9 mouse cellular contexts compared by ENCODE assay signal in genomic region chr17:34932287-34932686, GRCm38 (mm10). TPM values are rescaled to one million over a fixed set of nuclear protein-coding genes. Genes with fewer than 3 reads are reported as not detected.
A peak's percentile ranks its signal among the peaks of the same experiment; 100 is the strongest.
DNase-seq lines count a peak whose midpoint lies in the region; ATAC-seq and TF ChIP-seq lines count a peak whose summit lies in the region.
"Had no signal": no experiment of that assay in that cellular context is flagged by ENCODE, and none has a peak within 500 bp of the region (broad histone marks: within the 10 kb centered on the region; RNA-seq: fewer than 3 reads in every experiment).

No protein-coding gene starts in this region.

- no peak for TF ChIP-seq CTCF in thymus, adult 2 months (IDR thresholded peaks at IDR 0.05; ENCODE audit: borderline replicate concordance, control insufficient read depth, extremely low read depth, insufficient read depth, low read length, poor library complexity)
- TF ChIP-seq CTCF in stomach, postnatal 0 days (IDR thresholded peaks at IDR 0.05; ENCODE audit: low read depth): no peak

- H3K4me3 ChIP-seq in erythroblast, embryonic 14.5 days (replicated peaks): peak overlapping the region; percentile 68
- peak overlapping the region; percentile 63 for H3K4me3 ChIP-seq in thymus, adult 2 months (ENCODE audit: control insufficient read depth, insufficient read depth, low read length)
- peak overlapping the region; percentile 67 for H3K4me3 ChIP-seq in liver, embryonic 11.5 days (ENCODE audit: low read depth, low read length)
- H3K4me3 ChIP-seq in stomach, postnatal 0 days (ENCODE audit: low read depth, low read length): peak overlapping the region; percentile 74

- peaks cover 18% of the 10 kb centered on the region for H3K4me1 ChIP-seq in erythroblast, embryonic 14.5 days (ENCODE audit: control insufficient read depth)
- peaks cover 10% of the 10 kb centered on the region for H3K4me1 ChIP-seq in thymus, adult 2 months (replicated peaks; ENCODE audit: control insufficient read depth, insufficient read depth, low read length)
- peaks cover 15% of the 10 kb centered on the region for H3K4me1 ChIP-seq in liver, embryonic 11.5 days (replicated peaks; ENCODE audit: control insufficient read depth, insufficient read depth, low read length)
- peaks cover 3% of the 10 kb centered on the region; the same call in 1 of the 2 replicates for H3K4me1 ChIP-seq in stomach, postnatal 0 days (replicated peaks; ENCODE audit: control insufficient read depth, insufficient read depth)

- H3K36me3 ChIP-seq in erythroblast, embryonic 14.5 days (ENCODE audit: control insufficient read depth): peaks cover 5% of the 10 kb centered on the region
- H3K36me3 ChIP-seq in thymus, adult 2 months (ENCODE audit: control insufficient read depth, insufficient read depth, low read length): peaks cover 8% of the 10 kb centered on the region
- no peaks in the 10 kb centered on the region; the same call in 1 of the 2 replicates for H3K36me3 ChIP-seq in liver, embryonic 11.5 days (ENCODE audit: control insufficient read depth, insufficient read depth, low read length)
- H3K36me3 ChIP-seq in stomach, postnatal 0 days (ENCODE audit: control insufficient read depth, insufficient read depth, low read length): no peaks in the 10 kb centered on the region; the same call in 1 of the 2 replicates

- peak overlapping the region; percentile 82 for H3K9ac ChIP-seq in liver, embryonic 11.5 days (ENCODE audit: low read depth, low read length)
- peak overlapping the region; percentile 78; the same call in 1 of the 2 replicates for H3K9ac ChIP-seq in stomach, postnatal 0 days (ENCODE audit: low read length)

- H3K4me2 ChIP-seq in liver, embryonic 11.5 days: peak overlapping the region; percentile 97
- H3K4me2 ChIP-seq in stomach, postnatal 0 days (replicated peaks; ENCODE audit: low read depth): peak overlapping the region; percentile 97

- no peaks in the 10 kb centered on the region for H3K27me3 ChIP-seq in erythroblast, embryonic 14.5 days (ENCODE audit: control insufficient read depth)
- H3K27me3 ChIP-seq in thymus, adult 2 months (ENCODE audit: control insufficient read depth, insufficient read depth, low read length): no peaks in the 10 kb centered on the region
- H3K27me3 ChIP-seq in liver, embryonic 11.5 days (replicated peaks; ENCODE audit: control insufficient read depth, insufficient read depth, low read length): no peaks in the 10 kb centered on the region
- no peaks in the 10 kb centered on the region for H3K27me3 ChIP-seq in stomach, postnatal 0 days (ENCODE audit: control insufficient read depth, insufficient read depth, low read length)

- no peak for TF ChIP-seq POLR2A in thymus, adult 2 months (IDR thresholded peaks at IDR 0.05; ENCODE audit: control insufficient read depth, extremely low read depth, insufficient read depth, low read length, poor library complexity)

- no peaks in the 10 kb centered on the region for H3K9me3 ChIP-seq in erythroblast, embryonic 14.5 days (ENCODE audit: control insufficient read depth, low read length)
- H3K9me3 ChIP-seq in liver, embryonic 11.5 days (ENCODE audit: control insufficient read depth, low read length): no peaks in the 10 kb centered on the region
- no peaks in the 10 kb centered on the region for H3K9me3 ChIP-seq in stomach, postnatal 0 days (ENCODE audit: control insufficient read depth, low read length)

- no peak for ATAC-seq in erythroblast, adult 5-6 weeks (replicated peaks; ENCODE audit: low FRiP score, poor library complexity, severe bottlenecking)
- no peak for ATAC-seq in liver, embryonic 11.5 days (replicated peaks; ENCODE audit: low FRiP score)
- no peak for ATAC-seq in stomach, postnatal 0 days (ENCODE audit: low FRiP score, low TSS enrichment)

- DNase-seq in thymus, adult 2 months: no peak
- no peak for DNase-seq in thymus, postnatal 10 days (ENCODE audit: low spot score in 2 of 2)
- DNase-seq in liver, embryonic 11.5 days (ENCODE audit: low spot score): no peak
- no peak for DNase-seq in stomach, postnatal 0 days (ENCODE audit: low spot score)
- no peak for DNase-seq in cerebellum, adult 11 months
- DNase-seq in lung, postnatal 14 days: no peak

- 36% methylated on average over 8 of the region's 8 CpGs for WGBS in thymus, adult 2 months
- WGBS in liver, embryonic 11.5 days: 73% methylated on average over 8 of the region's 8 CpGs
- whole genome bisulfite sequencing in stomach, postnatal 0 days: 77% methylated on average over 8 of the region's 8 CpGs

- TF ChIP-seq EP300 in stomach, postnatal 0 days (optimal IDR thresholded peaks at IDR 0.05): no peak

- peak overlapping the region; percentile 55 for H3K27ac ChIP-seq in thymus, adult 2 months (ENCODE audit: control insufficient read depth, insufficient read depth, low read length)
- no peak overlapping the region for H3K27ac ChIP-seq in liver, embryonic 11.5 days (ENCODE audit: low read depth, low read length)
- no peak overlapping the region for H3K27ac ChIP-seq in stomach, postnatal 0 days (replicated peaks)

RNA-seq across cellular contexts. Expression of gene Neu1, which starts 1.2 kb away (rescaled TPM):
- polyA plus RNA-seq in erythroblast, embryonic 14.5 days (2012): 0.31 and 0.38 TPM in 2 replicates
- total RNA-seq in erythroblast, adult 5-6 weeks (2015; ENCODE audit: low replicate concordance): 12.3 and 12.9 TPM in 2 replicates
- 7.0 and 8.7 TPM in 2 replicates for total RNA-seq in erythroblast, adult 5-6 weeks (2017; ENCODE audit: low replicate concordance)
- polyA plus RNA-seq in thymus, adult 2 months (2012; rRNA removed): 66.9 and 82.3 TPM in 2 replicates
- 24.4 and 26.4 TPM in 2 replicates for polyA plus RNA-seq in liver, embryonic 11.5 days (2014; fragmentation: Nextera tagmentation; extraction: Ambion mirVana)
- polyA plus RNA-seq in stomach, postnatal 0 days (2015; fragmentation: Nextera tagmentation; extraction: Ambion mirVana): 18.3 and 18.9 TPM in 2 replicates

RNA-seq across cellular contexts. Expression of gene Slc44a4, which starts 18.0 kb away (rescaled TPM):
- not detected in 2 replicates for polyA plus RNA-seq in erythroblast, embryonic 14.5 days (2012)
- not detected in 2 replicates for total RNA-seq in erythroblast, adult 5-6 weeks (2015; ENCODE audit: low replicate concordance)
- total RNA-seq in erythroblast, adult 5-6 weeks (2017; ENCODE audit: low replicate concordance): not detected in 2 replicates
- 0.33 and 0.59 TPM in 2 replicates for polyA plus RNA-seq in thymus, adult 2 months (2012; rRNA removed)
- 0.97 and 1.3 TPM in 2 replicates for polyA plus RNA-seq in liver, embryonic 11.5 days (2014; fragmentation: Nextera tagmentation; extraction: Ambion mirVana)
- polyA plus RNA-seq in stomach, postnatal 0 days (2015; fragmentation: Nextera tagmentation; extraction: Ambion mirVana): 31.2 and 33.1 TPM in 2 replicates
- total RNA-seq: common myeloid progenitor, adult 5-6 weeks had no signal

RNA-seq across cellular contexts. Expression of gene Hspa1b, which starts 26.8 kb away (rescaled TPM):
- 408 and 454 TPM in 2 replicates for polyA plus RNA-seq in erythroblast, embryonic 14.5 days (2012)
- 4.0 and 7.3 TPM in 2 replicates for total RNA-seq in erythroblast, adult 5-6 weeks (2015; ENCODE audit: low replicate concordance)
- 4.3 and 7.9 TPM in 2 replicates for total RNA-seq in erythroblast, adult 5-6 weeks (2017; ENCODE audit: low replicate concordance)
- polyA plus RNA-seq in thymus, adult 2 months (2012; rRNA removed): 22.7 and 26.5 TPM in 2 replicates
- 0.14 and 0.41 TPM in 2 replicates for polyA plus RNA-seq in liver, embryonic 11.5 days (2014; fragmentation: Nextera tagmentation; extraction: Ambion mirVana)
- 3.0 TPM in 2 replicates for polyA plus RNA-seq in stomach, postnatal 0 days (2015; fragmentation: Nextera tagmentation; extraction: Ambion mirVana)

RNA-seq across cellular contexts. Expression of gene Ehmt2, which starts 34.0 kb away (rescaled TPM):
- polyA plus RNA-seq in erythroblast, embryonic 14.5 days (2012): 6.2 and 6.4 TPM in 2 replicates
- 18.8 and 19.9 TPM in 2 replicates for total RNA-seq in erythroblast, adult 5-6 weeks (2015; ENCODE audit: low replicate concordance)
- total RNA-seq in erythroblast, adult 5-6 weeks (2017; ENCODE audit: low replicate concordance): 18.8 and 22.0 TPM in 2 replicates
- 372 and 380 TPM in 2 replicates for polyA plus RNA-seq in thymus, adult 2 months (2012; rRNA removed)
- 43.6 and 50.9 TPM in 2 replicates for polyA plus RNA-seq in liver, embryonic 11.5 days (2014; fragmentation: Nextera tagmentation; extraction: Ambion mirVana)
- polyA plus RNA-seq in stomach, postnatal 0 days (2015; fragmentation: Nextera tagmentation; extraction: Ambion mirVana): 23.8 and 26.2 TPM in 2 replicates

RNA-seq across cellular contexts. Expression of gene C2, which starts 34.2 kb away (rescaled TPM):
- polyA plus RNA-seq in erythroblast, embryonic 14.5 days (2012): 0.13 and 0.17 TPM in 2 replicates
- 3.6 TPM in 1 of 2 replicates, not detected in the other for total RNA-seq in erythroblast, adult 5-6 weeks (2015; ENCODE audit: low replicate concordance)
- 0.98 TPM in 1 of 2 replicates, not detected in the other for total RNA-seq in erythroblast, adult 5-6 weeks (2017; ENCODE audit: low replicate concordance)
- polyA plus RNA-seq in thymus, adult 2 months (2012; rRNA removed): 12.9 and 18.4 TPM in 2 replicates
- polyA plus RNA-seq in liver, embryonic 11.5 days (2014; fragmentation: Nextera tagmentation; extraction: Ambion mirVana): 8.1 and 9.0 TPM in 2 replicates
- polyA plus RNA-seq in stomach, postnatal 0 days (2015; fragmentation: Nextera tagmentation; extraction: Ambion mirVana): 4.8 and 5.5 TPM in 2 replicates

Comparison
In these comparisons a context has a peak if more than half of its experiments do, and no peak if none do; other contexts are left out.
1. RNA of gene Neu1, which starts 1.2 kb away (polyA plus RNA-seq): 66.9 to 82.3 TPM in thymus, adult 2 months, 24.4 to 26.4 TPM in liver, embryonic 11.5 days and 18.3 to 18.9 TPM in stomach, postnatal 0 days; 0.31 to 0.38 TPM in erythroblast, embryonic 14.5 days; every median in the first group is over 10 times any median in the second.
2. RNA of gene Slc44a4, which starts 18.0 kb away (polyA plus RNA-seq): 31.2 to 33.1 TPM in stomach, postnatal 0 days; 0.97 to 1.3 TPM in liver, embryonic 11.5 days, 0.33 to 0.59 TPM in thymus, adult 2 months and not detected in erythroblast, embryonic 14.5 days; every median in the first group is over 10 times any median in the second.
3. RNA of gene Hspa1b, which starts 26.8 kb away (polyA plus RNA-seq): 408 to 454 TPM in erythroblast, embryonic 14.5 days; 22.7 to 26.5 TPM in thymus, adult 2 months, 3.0 TPM in stomach, postnatal 0 days and 0.14 to 0.41 TPM in liver, embryonic 11.5 days; every median in the first group is over 10 times any median in the second.
4. Peak in every context shown above with its lines, with median percentiles within 50 percentile points of each other: H3K4me3 ChIP-seq.